Mouse (Mus musculus): ENCODE measurements at regions not wholly inside any gene's neighbourhood (a gene's known extent, or its start where the extent isn't known, plus 50 kb on each side); places are given as distances from the start of the nearest gene placed in this dataset.

DNA sequence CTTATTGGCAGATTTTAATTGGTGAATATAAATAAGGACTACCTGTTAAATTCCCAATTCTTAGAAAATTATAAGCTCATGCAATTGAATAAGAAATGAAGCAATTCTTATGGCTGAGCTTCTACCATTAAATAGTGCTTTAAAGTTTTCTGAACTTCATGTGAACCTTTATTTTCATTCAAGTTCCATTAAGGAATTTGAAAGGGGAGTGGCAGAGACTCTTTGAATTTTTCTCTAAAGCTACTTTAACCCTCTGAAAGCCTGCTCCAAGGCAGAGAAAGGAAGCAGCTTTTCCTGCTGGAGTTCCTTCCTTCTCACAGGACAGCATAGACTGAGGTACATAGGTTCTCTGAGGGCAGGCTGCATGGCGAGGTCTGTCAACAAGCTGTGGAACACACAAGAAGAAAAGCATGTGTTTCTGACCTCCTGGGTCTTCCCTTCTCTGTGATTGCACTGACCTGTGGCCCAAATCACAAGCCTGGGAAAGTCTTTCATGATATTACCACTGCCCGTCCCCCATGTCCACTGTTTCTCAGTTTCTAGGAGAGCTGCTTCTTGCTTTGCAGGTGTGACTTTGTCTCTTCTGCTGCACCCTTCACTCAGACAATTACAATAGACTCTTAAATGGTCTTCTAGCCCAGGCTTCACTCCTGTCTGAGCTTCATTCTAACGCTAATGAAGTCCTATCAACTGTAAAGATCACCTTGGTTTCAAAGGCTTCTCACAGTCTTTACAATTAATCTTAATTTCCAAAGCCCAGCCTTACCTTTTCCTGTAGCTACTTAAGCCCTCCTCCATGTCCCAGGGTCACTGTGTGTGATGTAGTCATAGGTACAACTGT, 211.4 kb downstream of the Klf5 start:
- no peak for TF ChIP-seq EP300 (IDR thresholded peaks at IDR 0.05; ENCODE audit: low read depth)
- no peak for TF ChIP-seq CTCF (IDR thresholded peaks at IDR 0.05; ENCODE audit: low read depth)

Data from liver, postnatal 0 days (tissue).